Mouse (Mus musculus) stomach, postnatal 0 days (tissue): ENCODE data around the gene Plekha5.

Experiments
- CTCF ChIP-seq: IDR thresholded peaks from 2 replicates; pipeline ENCODE4 v1.5.1; 2016; ENCODE audit warnings: antibody characterized with exemption, low read depth, mild to moderate bottlenecking, moderate library complexity
- EP300 ChIP-seq: optimal IDR thresholded peaks from 2 replicates; pipeline ENCODE3; 2016; ENCODE audit warnings: antibody characterized with exemption

DNA sequence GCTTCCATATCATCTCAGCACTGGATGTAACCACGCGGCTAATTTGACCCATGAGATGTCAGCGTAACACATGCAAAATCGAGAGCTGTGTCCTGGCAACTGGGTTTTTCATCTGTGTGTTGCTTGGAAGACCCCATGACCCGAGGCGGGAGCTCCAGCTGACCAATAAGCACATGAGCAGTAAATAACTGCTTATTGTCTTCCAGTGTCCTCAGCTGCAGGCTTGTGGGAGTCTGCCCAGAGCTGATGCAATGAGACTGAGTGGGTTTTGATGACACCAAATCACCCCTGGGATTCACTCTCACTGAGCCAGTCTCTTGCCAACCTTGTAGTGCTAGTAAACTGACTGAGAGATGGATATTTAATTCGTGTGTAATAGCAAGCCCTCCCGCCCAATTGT is 42.7 kb upstream of the Plekha5 start:
- TF ChIP-seq CTCF: no peak
- TF ChIP-seq EP300: no peak
